Mouse (Mus musculus) heart, postnatal 0 days (tissue): ENCODE measurements around the gene Nrros.

Source experiments
- CTCF ChIP-seq: IDR thresholded peaks from 2 replicates; pipeline ENCODE4 v1.5.1; 2016; ENCODE audit warnings: antibody characterized with exemption, control low read depth, low read depth
- EP300 ChIP-seq: IDR thresholded peaks from 2 replicates; pipeline ENCODE4 v1.6.1; 2016; ENCODE audit warnings: antibody characterized with exemption, low read depth

DNA sequence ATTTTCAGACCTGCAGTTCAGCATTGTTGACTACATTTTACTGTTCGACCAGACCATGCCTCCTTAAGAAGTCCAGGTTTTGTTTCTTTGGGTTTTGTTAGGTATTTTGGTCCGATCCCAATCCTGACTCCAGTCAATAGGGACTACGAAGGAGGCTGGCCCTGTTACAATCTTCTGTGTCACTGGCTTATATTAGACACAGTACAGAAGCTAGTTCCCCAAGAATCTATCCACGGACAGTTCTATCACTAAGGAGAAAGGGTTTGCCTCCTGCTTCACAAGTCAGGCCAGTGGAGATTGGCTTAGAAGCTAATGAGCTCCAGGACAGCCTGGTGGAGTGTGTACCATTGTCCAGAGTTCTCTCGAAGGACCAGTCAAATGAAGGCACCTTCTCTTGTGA lies 1.5 kb downstream of the Nrros start:
- TF ChIP-seq CTCF (no peak), EP300 (no peak)
